Mouse (Mus musculus) right cerebral cortex, adult 2 months (tissue): ENCODE measurements around the gene Ppp1r10.

Source experiments
- DNase-seq, 2 experiments: peaks; one replicate each; pipeline ENCODE4 v3.0.0; 2021 to 2022; ENCODE audit warnings: low spot score in 2 of 2

Gene Ppp1r10

DNA sequence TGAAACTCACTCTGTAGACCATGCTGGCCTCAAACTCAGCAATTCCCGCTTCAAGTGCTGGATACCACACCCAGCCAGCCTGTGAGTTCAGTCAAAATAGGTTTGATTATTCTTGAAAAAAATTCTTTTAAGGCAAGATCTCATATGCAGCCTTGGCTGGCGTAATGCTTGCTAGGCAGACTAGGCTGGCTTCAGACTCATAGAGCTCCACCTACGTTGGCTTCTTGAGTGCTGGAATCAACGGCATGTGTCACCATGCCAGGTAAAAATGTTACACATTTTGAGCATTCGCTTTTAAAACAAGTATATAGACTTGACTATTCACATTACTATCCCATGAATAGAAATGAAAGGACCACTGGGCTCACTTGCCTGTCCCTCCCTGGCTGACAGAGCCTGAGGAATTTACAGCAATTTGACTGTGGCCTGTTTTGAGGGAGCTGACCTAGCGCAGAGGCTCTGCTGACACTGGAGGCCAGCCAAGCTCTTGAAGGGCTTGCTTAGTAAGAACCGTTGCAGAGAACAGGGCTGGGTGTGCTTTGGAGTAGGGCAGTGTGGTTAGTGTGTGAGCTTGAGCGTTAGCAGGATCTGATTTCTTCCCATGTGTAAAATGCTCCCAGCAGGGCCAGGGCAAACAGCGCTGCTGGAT lies 12.8 kb upstream of the Ppp1r10 start:
- DNase-seq: no peak

DNA sequence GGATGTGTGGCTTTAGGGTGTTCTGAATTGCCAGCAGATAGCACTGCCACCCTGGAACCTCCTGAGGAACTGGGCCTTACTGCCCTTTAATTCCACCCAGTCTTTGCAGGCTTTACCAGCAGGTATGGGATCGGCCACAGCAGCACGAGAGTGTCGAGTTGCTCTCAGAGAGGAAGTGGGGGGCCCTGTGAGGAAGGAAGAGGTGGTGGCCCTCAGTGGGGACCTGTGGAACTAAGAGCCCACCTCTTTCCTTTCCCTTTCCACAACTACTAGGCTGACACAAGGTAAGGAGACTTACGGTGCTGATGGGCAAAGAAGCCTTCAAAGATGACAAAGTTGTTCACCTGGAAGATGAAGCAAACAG lies 12.3 kb upstream of the Ppp1r10 start:
- no peak for DNase-seq

DNA sequence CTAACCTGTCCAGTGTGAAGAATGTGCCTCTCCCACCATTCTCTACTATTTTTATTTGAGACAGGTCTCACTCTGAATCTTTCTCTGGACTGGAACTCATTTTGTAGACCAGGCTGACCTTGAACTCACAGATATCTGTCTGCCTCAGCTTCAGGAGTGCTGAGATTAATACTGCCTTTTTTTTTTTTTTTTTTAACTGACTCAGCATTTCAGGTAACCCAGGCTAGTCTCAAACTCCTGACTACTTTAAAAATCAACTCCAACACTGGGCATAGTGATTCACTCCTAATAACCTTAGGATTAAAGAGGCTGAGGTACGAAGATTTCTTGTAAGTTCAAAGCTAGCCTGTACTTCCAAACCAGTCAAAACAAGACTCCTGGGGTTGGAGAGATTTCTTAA lies 10.6 kb upstream of the Ppp1r10 start:
- no peak for DNase-seq

DNA sequence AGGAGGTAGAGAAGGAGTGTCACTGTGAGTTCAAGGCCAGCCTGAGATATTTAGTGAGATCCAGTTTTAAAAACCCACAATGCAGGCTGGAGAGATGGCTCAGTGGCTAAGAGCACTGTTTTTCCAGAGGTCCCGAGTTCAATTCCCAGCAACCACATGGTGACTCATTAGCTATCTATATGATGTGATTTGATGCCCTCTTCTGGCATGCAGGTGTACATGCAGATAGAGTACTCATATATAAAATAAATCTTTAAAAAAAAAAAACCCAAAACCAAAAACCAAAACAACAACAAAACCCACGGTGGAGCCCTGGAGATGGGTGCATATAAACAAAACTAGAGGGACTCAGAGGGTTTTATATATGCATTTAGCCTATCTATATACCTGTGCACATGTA lies 8.6 kb upstream of the Ppp1r10 start:
- DNase-seq: no peak

DNA sequence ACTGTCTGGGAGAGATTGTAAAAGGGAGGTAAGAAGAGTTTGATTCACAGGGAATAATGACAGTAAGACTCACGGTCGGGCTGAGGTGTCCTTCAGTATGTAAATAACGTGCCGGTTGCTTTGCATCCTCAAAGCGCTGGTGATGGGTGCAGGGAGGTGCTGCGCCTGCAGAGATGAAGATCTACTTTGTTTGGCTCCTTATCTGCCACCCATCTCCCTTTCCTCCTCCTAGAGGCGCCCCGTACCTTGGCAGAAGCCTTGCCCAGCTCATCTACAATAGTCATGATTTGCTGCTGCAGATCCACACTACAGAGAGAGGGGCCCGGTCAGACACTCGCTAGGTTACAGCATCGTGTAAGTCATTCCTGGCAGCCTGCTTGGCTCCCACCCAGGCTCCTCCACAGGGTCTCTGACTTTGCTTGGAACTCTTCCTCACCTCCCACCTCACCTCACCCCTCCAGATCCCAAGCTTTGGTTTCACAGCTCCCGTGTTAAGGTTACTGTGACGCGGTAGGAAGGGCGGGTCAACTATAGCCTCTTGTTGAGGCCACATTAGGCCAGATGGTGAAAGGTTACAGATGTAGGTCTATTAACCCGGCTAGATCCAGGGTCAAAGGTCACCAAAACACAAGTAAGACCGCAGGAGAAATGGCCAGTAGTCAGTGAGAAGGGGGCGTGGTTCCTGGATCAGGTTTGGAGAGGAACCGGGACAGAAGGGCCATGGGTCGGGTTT lies 6.9 kb upstream of the Ppp1r10 start:
- no peak for DNase-seq

DNA sequence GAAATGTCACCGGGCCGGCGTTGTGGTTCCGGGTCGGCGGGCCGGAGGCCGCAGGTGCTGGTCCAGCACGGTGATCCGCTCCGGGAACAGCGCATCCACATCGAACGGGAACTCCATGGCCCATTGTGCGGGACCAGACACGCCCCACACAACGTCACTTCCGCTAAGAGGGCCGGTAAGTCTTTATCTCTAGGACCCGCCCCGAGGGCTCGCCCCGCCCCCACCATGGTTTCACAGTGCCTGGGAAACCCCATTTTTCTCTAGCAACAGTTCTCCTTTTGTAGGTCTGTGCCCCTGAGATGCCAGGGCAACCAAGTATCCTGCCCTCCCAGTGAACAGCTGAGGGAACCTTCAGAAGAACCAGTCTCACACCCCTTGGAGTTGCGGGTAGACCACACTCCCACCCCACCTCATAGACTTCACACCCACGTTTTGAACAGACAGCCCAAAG lies 6.3 kb upstream of the Ppp1r10 start, which contains the start of gene Atat1:
Atat1 (minus strand) TSS at position 157 of the 451 bp plus-strand sequence.
- DNase-seq: peak; percentile 89 to 97

DNA sequence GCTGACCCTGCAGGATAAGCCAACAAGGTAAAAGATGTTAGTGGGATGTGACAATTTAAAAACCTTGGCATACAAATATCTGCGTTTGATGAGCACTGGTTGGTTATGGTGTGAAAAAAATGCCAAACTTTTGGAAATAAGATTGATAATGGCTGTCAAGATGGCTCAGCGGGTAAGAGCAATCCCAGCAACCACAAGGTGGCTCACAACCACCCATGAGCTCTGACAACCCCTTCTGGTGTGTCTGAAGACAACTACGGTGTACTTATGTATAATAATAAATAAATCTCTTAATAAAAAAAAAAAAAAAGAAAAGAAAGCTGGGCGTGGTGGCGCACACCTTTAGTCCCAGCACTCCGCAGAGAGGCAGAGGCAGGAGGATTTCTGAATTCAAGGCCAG lies 1.3 kb upstream of the Ppp1r10 start:
- DNase-seq: no peak

DNA sequence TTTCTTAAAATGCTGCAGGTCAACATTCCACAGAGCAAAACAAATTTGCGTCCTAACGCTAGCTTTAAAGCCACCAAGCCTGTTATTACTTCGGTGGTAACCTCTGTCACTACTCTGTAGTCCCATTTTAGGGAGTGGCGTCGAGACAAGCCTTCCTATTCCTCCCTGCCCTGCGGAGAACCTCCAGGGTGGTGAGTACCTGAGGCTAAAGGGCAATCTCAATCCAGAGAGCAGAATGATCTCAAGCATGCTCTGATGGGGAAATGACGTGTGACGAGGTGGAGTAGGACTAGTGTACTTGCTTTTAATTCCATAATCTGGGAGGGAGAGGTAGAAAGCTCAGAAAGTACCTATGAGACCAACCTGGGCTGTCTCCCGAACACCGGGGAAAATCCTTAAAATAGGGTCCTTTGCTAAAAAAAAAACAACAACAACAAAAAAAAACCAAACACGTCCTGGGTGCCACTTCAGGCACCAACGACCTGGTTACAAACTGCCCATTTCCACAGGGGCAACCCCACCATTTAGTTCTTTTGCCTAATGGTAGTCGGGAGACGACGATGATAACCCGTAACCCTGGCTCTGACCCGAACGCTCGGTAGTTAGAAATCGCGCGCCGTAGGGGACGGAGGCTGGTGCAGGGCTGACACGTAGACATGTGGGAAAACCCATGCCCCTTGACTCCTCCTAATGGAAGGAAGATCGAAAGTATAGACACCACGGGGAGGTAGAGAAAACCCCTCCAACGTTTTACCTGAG lies 517 bp upstream of the Ppp1r10 start:
- DNase-seq: no peak

DNA sequence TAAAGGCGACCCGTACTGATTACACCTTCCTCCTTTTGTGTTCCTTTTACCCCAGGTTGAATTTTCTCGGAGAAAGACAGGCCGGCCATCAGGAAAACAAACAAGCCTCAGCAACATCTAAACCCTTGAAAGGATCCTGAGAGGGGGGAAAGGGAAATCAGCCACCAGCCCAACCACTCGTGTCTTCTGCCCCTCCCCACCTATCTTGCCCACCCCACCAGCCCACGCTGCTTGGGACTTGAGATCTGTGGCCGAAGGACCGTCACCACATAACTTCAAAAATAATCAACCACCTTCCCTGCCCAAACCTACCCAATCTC lies 869 bp downstream of the Ppp1r10 start:
- no peak for DNase-seq

DNA sequence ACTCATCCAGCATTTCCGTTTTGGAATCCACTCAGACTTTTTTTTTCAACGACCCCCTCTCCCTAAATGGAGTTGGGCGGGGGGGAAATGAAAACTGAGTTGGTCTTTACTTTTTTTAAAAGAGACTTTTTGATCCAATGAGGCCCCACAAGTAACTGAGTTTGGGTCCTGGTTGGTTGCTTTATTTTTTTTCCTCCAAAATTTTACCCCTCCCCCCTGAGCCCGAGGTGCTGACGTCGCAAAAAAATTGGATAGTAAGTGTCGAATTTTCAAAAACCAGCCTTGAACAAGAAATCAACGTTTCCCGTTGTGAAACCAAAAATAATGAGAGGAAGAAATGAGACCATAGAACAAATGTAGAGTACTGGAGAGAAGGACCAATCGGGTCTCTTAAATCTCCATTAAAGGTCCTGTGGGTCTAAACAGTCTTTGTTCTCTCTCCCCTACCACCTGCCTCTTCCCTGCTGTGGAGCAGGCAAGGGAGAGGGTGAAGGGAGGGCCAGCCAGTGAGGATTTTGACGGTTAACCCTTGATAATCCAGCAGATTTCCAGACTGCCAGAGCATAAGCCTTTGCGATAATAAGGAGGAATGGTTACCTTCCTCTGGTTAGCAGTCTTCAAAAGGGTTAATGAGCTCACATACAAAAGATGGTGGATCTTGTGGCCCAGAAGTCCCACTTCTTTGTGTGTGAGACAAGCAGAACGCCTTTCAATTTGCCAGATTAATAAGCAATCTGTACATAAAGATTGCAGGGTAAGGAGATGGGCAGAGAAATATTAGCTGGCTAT lies 1.4 kb downstream of the Ppp1r10 start:
- peak in 1 of 2 experiments; percentile 48 for DNase-seq

DNA sequence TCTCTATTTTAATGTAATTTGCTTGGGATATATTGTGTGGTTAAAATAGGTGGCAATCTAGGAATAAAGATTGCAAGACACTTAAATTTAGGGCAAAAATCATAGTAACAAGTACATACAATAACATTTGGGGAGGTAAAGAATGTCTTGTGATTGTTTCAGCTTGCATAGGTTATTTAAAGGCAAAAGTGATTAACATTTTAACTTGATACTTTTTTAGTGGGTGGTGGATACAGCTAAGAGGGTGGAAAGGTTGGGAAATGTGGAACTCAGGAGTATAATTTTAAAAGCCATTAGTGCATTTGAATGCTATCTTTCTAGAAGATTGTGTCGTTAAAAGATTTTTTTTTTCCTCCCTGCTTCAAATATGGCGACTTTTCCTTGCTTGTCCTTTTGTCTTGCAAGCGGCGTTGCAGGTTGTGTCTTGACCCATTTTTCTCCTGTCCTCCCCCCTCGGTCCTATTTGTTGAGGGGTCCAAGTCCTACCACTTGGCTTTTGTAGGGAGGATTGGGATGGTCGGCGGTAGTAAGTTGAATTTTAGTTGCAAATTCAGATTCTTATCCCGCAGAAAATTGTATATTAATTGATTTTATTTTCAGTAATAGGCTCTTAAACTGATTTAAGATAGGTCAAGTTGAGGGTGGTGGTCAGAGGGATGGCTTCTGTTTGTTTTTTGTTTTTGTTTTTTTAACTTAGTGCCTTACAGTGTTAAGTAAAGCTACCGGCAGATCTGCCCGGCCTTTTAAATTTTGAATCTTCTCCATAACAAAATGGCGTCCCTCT lies 2.2 kb downstream of the Ppp1r10 start:
- DNase-seq: peak in 1 of 2 experiments; percentile 31

DNA sequence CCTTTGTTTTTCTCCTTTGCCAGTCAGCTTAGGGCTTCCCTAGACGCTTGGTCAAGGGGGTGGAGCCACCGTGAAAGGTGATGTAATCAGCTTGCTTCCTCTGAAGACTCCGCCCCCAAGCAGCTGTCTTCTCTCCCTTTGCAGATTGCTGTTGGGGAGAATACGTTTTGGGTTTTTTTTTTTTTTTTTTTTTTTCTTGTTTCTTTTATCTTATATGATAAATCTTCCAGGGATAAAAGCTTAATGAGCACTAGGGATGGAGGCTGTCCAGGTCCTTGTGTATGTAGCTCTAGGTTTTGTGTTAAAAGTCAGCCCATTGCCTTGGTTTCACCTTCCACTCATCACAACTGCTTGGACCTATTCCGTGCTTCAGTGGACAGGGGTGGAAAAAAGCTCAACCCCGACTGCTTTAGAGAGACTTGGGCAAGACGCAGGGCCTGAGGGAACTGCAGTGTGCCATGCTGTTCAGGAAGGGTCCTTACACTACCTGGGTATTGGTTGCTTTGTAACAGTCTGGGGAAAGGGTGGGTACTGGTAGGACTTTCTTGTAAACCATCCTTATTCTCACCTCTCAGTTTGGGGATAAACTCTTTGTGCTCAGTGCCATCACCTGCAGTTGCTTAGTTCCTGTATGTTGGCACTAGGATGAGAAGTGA lies 3.0 kb downstream of the Ppp1r10 start:
- DNase-seq: peak; percentile 91 to 94

DNA sequence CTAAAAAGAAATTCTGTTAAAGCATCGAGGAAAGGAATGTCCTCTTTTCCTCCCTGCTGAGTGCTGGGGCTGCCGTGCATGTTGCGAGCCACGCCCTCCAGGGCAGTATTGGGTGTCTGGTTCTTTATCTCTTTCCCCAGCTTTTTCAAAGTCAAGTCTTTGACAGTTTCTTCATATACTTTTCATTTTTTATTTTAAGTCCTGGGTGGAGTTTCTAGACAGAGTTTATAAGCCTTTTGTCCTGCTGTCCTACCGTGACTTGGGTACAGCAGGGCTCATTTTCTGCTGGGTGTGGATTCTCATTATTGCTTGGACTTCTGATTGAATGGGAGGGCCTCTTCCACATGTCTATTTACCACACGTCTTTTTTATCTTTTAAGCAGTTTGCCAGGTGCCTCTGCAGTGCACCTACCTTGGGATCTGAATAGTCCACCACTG lies 3.6 kb downstream of the Ppp1r10 start:
- DNase-seq: no peak

DNA sequence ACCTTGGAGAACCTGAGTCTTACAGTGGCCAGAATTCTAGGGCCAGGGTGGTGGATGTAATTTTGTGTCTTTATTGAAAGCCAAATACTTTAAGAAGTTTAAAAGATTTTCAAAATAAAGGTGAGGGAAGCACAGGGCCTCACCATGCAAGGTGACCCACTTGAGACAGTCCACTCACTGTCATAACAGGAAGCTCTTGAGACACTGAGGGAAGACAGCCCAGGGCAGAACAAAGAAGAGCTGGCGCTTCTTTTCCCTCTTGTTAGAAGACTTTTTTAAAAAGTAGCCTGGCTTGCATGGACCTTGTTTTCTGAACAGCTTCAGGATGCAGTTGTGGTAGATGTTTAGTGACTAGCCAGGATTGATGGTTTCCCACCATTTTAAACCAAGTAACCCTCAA lies 4.2 kb downstream of the Ppp1r10 start:
- no peak for DNase-seq

DNA sequence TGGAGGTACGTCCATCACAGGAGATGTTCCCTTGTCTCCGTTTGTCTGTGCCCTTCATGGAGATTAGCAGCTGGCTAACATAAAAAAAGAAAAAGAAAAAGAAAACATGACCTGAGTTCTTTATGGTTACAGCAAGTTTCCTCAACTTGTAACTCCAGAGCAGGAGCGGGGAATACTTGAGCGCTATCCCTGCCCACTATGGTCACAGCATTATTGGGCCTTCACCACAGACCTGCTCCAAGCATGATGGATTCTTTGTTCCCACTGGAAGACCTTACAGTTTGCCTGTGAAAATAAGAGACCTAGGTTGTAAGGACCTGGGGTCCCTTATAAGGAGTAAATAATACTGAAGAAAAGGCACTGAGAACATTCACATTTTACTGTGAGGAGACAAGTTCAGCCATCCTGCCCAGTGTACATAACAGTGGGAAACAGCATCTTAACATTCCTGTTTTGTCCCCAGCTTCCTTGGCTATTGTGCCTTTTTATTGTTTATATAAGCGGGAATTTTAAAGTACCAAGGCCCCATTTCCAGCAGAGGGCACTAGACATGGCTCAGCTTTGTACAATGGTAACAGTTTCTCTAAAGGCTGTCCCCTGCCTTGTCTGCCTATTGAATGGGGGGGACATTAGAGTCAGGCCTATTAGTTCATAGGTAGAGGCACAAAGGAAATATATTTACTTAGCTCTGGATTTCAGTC lies 4.8 kb downstream of the Ppp1r10 start:
- peak in 1 of 2 experiments; percentile 40 for DNase-seq

DNA sequence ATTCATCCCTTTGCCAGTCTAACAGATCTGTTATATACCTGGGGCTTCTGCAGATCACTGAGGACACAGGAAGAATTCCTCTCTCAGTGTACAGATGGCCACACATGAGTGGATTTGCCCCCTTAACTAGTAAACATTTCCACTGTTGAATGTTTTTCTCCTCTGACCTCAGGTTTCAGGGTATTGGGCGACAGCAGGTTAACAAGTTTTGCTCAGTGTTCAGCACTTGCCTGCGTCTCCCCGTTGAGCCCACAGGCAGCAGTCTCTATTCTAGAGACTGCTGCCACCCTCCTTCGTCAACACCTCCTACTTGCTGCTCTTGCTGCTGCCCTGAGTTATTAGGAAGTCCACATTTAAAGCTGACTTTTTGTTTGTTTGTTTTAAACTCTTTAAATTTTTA lies 5.5 kb downstream of the Ppp1r10 start:
- DNase-seq: no peak

DNA sequence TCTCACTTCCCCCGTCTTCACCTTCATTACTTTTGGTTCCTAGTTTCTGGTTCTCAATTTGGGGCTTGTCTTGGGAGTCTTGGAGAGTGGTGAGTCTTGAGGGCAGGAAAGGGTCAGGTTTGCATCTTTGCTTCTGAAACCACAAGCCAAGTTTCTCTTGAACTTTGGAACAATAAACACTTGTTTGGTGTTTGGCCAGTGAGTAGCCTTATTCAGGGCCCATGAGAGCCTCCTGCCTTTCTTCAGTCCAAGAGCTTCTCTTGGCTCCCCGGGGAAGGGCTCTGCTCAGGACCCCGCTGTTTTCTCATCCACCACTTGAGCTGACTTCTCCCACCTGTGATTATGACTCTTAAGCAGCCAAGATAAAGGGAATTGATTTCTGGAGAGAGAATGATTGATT lies 6.3 kb downstream of the Ppp1r10 start:
- no peak for DNase-seq

DNA sequence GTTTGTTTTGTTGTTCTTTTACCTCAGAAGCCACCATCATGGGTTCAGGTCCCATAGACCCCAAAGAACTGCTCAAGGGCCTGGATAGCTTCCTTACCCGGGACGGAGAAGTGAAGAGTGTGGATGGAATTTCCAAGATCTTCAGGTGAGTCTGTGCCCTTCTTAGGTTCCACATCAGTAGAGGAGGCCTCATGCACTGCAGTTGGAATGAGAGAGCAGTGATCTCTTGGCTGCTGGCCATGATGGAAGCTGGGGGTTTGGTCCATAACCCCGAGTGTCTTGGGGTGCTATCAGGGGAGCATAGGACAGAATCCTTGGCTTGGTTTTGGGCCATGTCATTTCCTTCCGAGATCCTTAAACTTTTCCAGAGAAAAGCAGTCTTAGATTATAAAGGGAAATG lies 7.0 kb downstream of the Ppp1r10 start:
- DNase-seq: no peak

DNA sequence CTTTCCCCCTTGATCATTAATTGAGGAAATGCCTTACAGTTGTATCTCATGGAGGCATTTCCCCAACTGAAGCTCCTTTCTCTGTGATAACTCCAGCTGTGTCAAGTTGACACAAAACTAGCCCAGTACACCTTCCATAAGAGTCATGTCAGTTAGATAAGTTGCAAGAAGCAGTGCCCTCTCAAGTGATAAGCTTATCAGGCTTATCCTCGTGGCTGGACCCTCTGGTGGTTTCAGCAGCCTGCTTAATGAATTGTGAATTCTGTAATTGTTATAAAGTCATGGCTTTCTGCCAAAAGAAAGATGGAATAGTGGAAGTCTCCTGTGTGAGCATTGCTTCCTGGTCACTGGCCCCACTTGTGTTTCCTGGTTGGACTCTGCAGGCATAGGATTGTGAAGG lies 11.2 kb downstream of the Ppp1r10 start:
- DNase-seq: no peak

DNA sequence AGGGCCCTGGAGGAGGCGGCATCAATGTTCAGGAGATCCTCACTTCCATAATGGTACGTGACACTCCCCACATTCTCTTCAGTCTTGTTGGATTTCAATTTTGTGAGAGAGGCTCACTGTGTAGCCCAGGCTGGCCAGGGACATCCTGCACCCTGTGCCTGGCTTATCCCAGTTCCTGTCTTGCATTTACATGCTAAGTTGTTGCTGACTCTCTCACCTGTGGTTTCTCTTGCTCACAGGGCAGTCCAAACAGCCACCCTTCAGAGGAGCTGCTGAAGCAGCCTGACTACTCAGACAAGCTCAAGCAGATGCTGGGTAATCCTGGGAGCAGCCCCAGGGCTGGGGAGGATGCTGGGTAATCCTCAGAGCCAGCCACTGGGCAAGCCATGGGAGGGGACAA lies 13.3 kb downstream of the Ppp1r10 start:
- DNase-seq: no peak
